Mouse (Mus musculus): Measurements from ENCODE around the gene Ccdc13. TPM values are rescaled to one million over a fixed set of nuclear protein-coding genes. Genes with fewer than 3 reads are reported as not detected.
A peak's percentile ranks its signal among the peaks of the same experiment; 100 is the strongest.

Ccdc13 gene
- polyA plus RNA-seq, 1 experiment from 2014 or later = 1.5 TPM

GRCm38 (mm10) chr9:121842914-121843313 is 3.7 kb upstream of the Ccdc13 start:
- Histone ChIP-seq H3K27me3 (no peaks in the 10 kb centered on the region), H3K27ac (no peak overlapping the region), H3K9me3 (peaks cover 6% of the 10 kb centered on the region; the same call in 1 of the 2 replicates), H3K4me3 (no peak overlapping the region), H3K4me1 (0 out of 2 replicates have a peak, but pooled peaks cover 4% of the 10 kb centered on the region), H3K9ac (no peak overlapping the region), H3K36me3 (peaks cover 4% of the 10 kb centered on the region; the same call in 1 of the 2 replicates), H3K4me2 (replicated peaks) (no peak overlapping the region)
- no peak for ATAC-seq (ENCODE audit: insufficient number of reproducible peaks, insufficient read depth, low FRiP score, low TSS enrichment)
- 93% methylated on average over 2 of the region's 2 CpGs for WGBS

GRCm38 (mm10) chr9:121839622-121839965 is 333 bp upstream of the Ccdc13 start:
- peak overlapping the region; percentile 78 for H3K4me2 ChIP-seq (replicated peaks)
- no peaks in the 10 kb centered on the region for H3K27me3 ChIP-seq
- H3K27ac ChIP-seq = no peak overlapping the region
- H3K4me1 ChIP-seq = 0 out of 2 replicates have a peak, but pooled peaks cover 4% of the 10 kb centered on the region
- H3K4me3 ChIP-seq = peak overlapping the region; percentile 41
- 0 out of 2 replicates have a peak, but pooled peaks have one; percentile 3 for ATAC-seq (ENCODE audit: insufficient number of reproducible peaks, insufficient read depth, low FRiP score, low TSS enrichment)
- H3K9ac ChIP-seq = peak overlapping the region; percentile 49
- H3K9me3 ChIP-seq = peaks cover 6% of the 10 kb centered on the region; the same call in 1 of the 2 replicates
- no peaks in the 10 kb centered on the region for H3K36me3 ChIP-seq
- 39% methylated on average over 7 of the region's 7 CpGs for WGBS

GRCm38 (mm10) chr9:121838008-121838407 is 1.3 kb downstream of the Ccdc13 start:
- WGBS = 92% methylated on average over 6 of the region's 6 CpGs
- 0 out of 2 replicates have a peak, but pooled peaks cover 4% of the 10 kb centered on the region for H3K4me1 ChIP-seq

GRCm38 (mm10) chr9:121833825-121834224 is 5.4 kb downstream of the Ccdc13 start:
- Histone ChIP-seq H3K9me3 (no peaks in the 10 kb centered on the region), H3K4me3 (no peak overlapping the region), H3K27me3 (no peaks in the 10 kb centered on the region), H3K9ac (no peak overlapping the region), H3K4me2 (replicated peaks) (no peak overlapping the region), H3K36me3 (no peaks in the 10 kb centered on the region), H3K27ac (no peak overlapping the region), H3K4me1 (0 out of 2 replicates have a peak, but pooled peaks cover 2% of the 10 kb centered on the region)
- ATAC-seq (ENCODE audit: insufficient number of reproducible peaks, insufficient read depth, low FRiP score, low TSS enrichment) = no peak
- 82% methylated on average over 11 of the region's 11 CpGs for WGBS

More at GRCm38 (mm10) chr9:121838008-121838407, 1.3 kb downstream of the Ccdc13 start:
- H3K36me3 ChIP-seq = no peaks in the 10 kb centered on the region
- H3K4me3 ChIP-seq = no peak overlapping the region
- H3K4me2 ChIP-seq (replicated peaks) = no peak overlapping the region
- peaks cover 2% of the 10 kb centered on the region; the same call in 1 of the 2 replicates for H3K9me3 ChIP-seq
- H3K9ac ChIP-seq = no peak overlapping the region
- no peaks in the 10 kb centered on the region for H3K27me3 ChIP-seq
- ATAC-seq (ENCODE audit: insufficient number of reproducible peaks, insufficient read depth, low FRiP score, low TSS enrichment) = no peak
- H3K27ac ChIP-seq = no peak overlapping the region

GRCm38 (mm10) chr9:121830956-121831293 is 8.3 kb downstream of the Ccdc13 start:
- Histone ChIP-seq H3K9me3 (no peaks in the 10 kb centered on the region), H3K9ac (no peak overlapping the region), H3K4me3 (no peak overlapping the region), H3K4me2 (replicated peaks) (no peak overlapping the region), H3K4me1 (no peaks in the 10 kb centered on the region), H3K27ac (no peak overlapping the region), H3K27me3 (no peaks in the 10 kb centered on the region), H3K36me3 (no peaks in the 10 kb centered on the region)
- ATAC-seq (ENCODE audit: insufficient number of reproducible peaks, insufficient read depth, low FRiP score, low TSS enrichment) = no peak
- 24% methylated on average over 6 of the region's 6 CpGs for WGBS

- 80% methylated on average over 6 of the region's 6 CpGs for WGBS
Observed at GRCm38 (mm10) chr9:121830243-121830955, 8.9 kb downstream of the Ccdc13 start.

GRCm38 (mm10) chr9:121829270-121829992 is 9.8 kb downstream of the Ccdc13 start:
- no peak overlapping the region for H3K4me2 ChIP-seq (replicated peaks)
- no peaks in the 10 kb centered on the region for H3K9me3 ChIP-seq
- H3K4me1 ChIP-seq = no peaks in the 10 kb centered on the region
- no peak overlapping the region for H3K27ac ChIP-seq
- H3K4me3 ChIP-seq = no peak overlapping the region
- no peak for ATAC-seq (ENCODE audit: insufficient number of reproducible peaks, insufficient read depth, low FRiP score, low TSS enrichment)
- no peaks in the 10 kb centered on the region for H3K36me3 ChIP-seq
- no peaks in the 10 kb centered on the region for H3K27me3 ChIP-seq
- no peak overlapping the region for H3K9ac ChIP-seq
- WGBS = 64% methylated on average over 7 of the region's 7 CpGs

More at GRCm38 (mm10) chr9:121830243-121830955, 8.9 kb downstream of the Ccdc13 start:
- Histone ChIP-seq H3K4me3 (no peak overlapping the region), H3K9me3 (no peaks in the 10 kb centered on the region), H3K27me3 (no peaks in the 10 kb centered on the region), H3K36me3 (no peaks in the 10 kb centered on the region), H3K27ac (no peak overlapping the region), H3K4me2 (replicated peaks) (no peak overlapping the region), H3K4me1 (no peaks in the 10 kb centered on the region), H3K9ac (no peak overlapping the region)
- no peak for ATAC-seq (ENCODE audit: insufficient number of reproducible peaks, insufficient read depth, low FRiP score, low TSS enrichment)

- Histone ChIP-seq H3K36me3 (no peaks in the 10 kb centered on the region), H3K4me1 (no peaks in the 10 kb centered on the region)
- WGBS = 75% methylated on average over 6 of the region's 6 CpGs
Observed at GRCm38 (mm10) chr9:121828314-121828713, 10.9 kb downstream of the Ccdc13 start.

GRCm38 (mm10) chr9:121826356-121826755 is 12.9 kb downstream of the Ccdc13 start:
- 90% methylated on average over 3 of the region's 3 CpGs for WGBS
- Histone ChIP-seq H3K4me2 (replicated peaks) (no peak overlapping the region), H3K27me3 (no peaks in the 10 kb centered on the region), H3K27ac (no peak overlapping the region), H3K4me1 (no peaks in the 10 kb centered on the region), H3K4me3 (no peak overlapping the region), H3K36me3 (no peaks in the 10 kb centered on the region), H3K9ac (no peak overlapping the region), H3K9me3 (no peaks in the 10 kb centered on the region)
- no peak for ATAC-seq (ENCODE audit: insufficient number of reproducible peaks, insufficient read depth, low FRiP score, low TSS enrichment)

More at GRCm38 (mm10) chr9:121828314-121828713, 10.9 kb downstream of the Ccdc13 start:
- no peaks in the 10 kb centered on the region for H3K9me3 ChIP-seq
- H3K4me3 ChIP-seq = no peak overlapping the region
- H3K9ac ChIP-seq = no peak overlapping the region
- ATAC-seq (ENCODE audit: insufficient number of reproducible peaks, insufficient read depth, low FRiP score, low TSS enrichment) = no peak
- no peaks in the 10 kb centered on the region for H3K27me3 ChIP-seq
- no peak overlapping the region for H3K27ac ChIP-seq
- H3K4me2 ChIP-seq (replicated peaks) = no peak overlapping the region

GRCm38 (mm10) chr9:121823991-121824390 is 15.3 kb downstream of the Ccdc13 start:
- no peak overlapping the region for H3K4me2 ChIP-seq (replicated peaks)
- H3K36me3 ChIP-seq = no peaks in the 10 kb centered on the region
- H3K9me3 ChIP-seq = no peaks in the 10 kb centered on the region
- ATAC-seq (ENCODE audit: insufficient number of reproducible peaks, insufficient read depth, low FRiP score, low TSS enrichment) = no peak
- no peaks in the 10 kb centered on the region for H3K4me1 ChIP-seq
- no peaks in the 10 kb centered on the region for H3K27me3 ChIP-seq
- 81% methylated on average over 7 of the region's 7 CpGs for WGBS
- H3K4me3 ChIP-seq = no peak overlapping the region
- H3K9ac ChIP-seq = no peak overlapping the region
- H3K27ac ChIP-seq = no peak overlapping the region

GRCm38 (mm10) chr9:121823051-121823450 is 16.2 kb downstream of the Ccdc13 start:
- H3K9me3 ChIP-seq = no peaks in the 10 kb centered on the region
- no peak overlapping the region for H3K4me3 ChIP-seq
- no peaks in the 10 kb centered on the region for H3K36me3 ChIP-seq
- WGBS = 90% methylated on average over 1 of the region's 1 CpGs
- no peak overlapping the region for H3K27ac ChIP-seq
- H3K9ac ChIP-seq = no peak overlapping the region
- H3K27me3 ChIP-seq = no peaks in the 10 kb centered on the region
- no peak for ATAC-seq (ENCODE audit: insufficient number of reproducible peaks, insufficient read depth, low FRiP score, low TSS enrichment)
- no peaks in the 10 kb centered on the region for H3K4me1 ChIP-seq
- H3K4me2 ChIP-seq (replicated peaks) = no peak overlapping the region

GRCm38 (mm10) chr9:121822585-121822991 is 16.7 kb downstream of the Ccdc13 start:
- 79% methylated on average over 6 of the region's 6 CpGs for WGBS
- ATAC-seq (ENCODE audit: insufficient number of reproducible peaks, insufficient read depth, low FRiP score, low TSS enrichment) = no peak
- no peak overlapping the region for H3K27ac ChIP-seq
- H3K9me3 ChIP-seq = no peaks in the 10 kb centered on the region
- H3K4me2 ChIP-seq (replicated peaks) = no peak overlapping the region
- no peak overlapping the region for H3K9ac ChIP-seq
- H3K4me1 ChIP-seq = no peaks in the 10 kb centered on the region
- no peaks in the 10 kb centered on the region for H3K36me3 ChIP-seq
- H3K27me3 ChIP-seq = no peaks in the 10 kb centered on the region
- H3K4me3 ChIP-seq = no peak overlapping the region
